Mouse (Mus musculus) embryo, embryonic 9.5 days (tissue): ENCODE measurements at regions not wholly inside any gene's neighbourhood (a gene's known extent, or its start where the extent isn't known, plus 50 kb on each side); places are given as distances from the start of the nearest gene placed in this dataset.

ENCODE experiments used
- DNase-seq: peaks from one replicate; pipeline ENCODE4 v3.0.0-alpha.2; 2017; ENCODE audit errors: extremely low spot score

DNA sequence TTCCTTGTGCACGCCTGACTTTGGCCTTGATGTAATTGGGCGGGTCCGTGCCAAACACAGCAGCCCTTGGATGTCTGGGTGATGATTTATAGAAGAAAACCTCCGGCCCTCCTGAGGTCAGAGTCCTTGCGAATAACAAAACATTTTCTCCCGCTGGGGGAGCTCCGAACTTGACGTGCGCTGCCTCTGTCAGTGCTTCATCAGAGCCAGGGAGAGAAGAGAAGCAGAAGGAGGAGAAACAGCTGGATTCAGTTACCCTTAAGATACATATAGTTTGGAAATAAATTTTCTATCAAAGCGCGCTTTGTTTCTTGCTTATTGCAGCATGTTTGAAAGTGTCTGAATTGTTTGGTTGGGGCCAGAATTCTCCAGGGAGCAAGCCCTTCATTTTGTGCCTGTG, 225.2 kb upstream of the Myocd start:
- peak; percentile 4 for DNase-seq

DNA sequence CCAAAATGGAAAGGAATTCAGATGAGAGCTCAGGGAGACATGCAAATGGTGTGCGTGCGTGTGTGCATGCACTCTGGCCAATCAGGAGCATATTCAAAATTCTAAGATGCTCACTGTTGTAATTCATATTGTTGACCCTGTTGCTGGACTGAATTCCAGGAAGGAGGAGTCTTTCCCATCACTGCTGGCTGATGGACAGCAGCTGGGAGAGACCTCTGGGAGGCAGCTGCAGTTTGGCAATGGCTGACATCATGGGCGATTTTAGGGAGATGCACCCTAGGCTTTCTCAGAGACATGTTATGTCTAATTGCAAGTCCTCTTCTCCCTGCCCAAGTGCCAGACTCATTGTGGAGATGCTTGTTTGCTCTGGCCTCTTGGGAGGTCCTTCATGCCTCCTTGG, 220.6 kb upstream of the Myocd start:
- no peak for DNase-seq

- no peak for DNase-seq
Measured at GRCm38 (mm10) chr11:65475821-65476540, 206.2 kb upstream of the Myocd start.

DNA sequence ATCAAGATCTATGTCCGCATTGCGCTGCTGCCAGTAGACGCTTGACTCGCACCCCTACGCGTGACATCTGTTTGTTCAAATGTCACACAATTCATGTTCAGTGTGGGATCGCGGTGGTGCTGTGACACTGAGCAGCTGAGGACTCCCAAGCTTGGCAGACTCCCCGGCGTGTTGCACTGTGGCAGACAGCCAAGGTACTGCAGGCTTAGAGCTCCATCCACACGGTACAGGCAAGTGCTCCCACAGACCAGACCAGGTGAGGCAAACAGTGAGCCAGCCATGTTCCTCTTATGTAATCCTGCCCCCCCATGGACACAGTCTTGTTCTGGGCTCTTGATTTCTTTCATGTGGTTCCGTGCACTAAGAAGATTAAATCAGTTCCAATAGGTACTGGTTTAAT, 205.5 kb upstream of the Myocd start:
- no peak for DNase-seq

- DNase-seq = no peak
Measured at GRCm38 (mm10) chr11:65469762-65470741, 200.3 kb upstream of the Myocd start.

- no peak for DNase-seq
Measured at GRCm38 (mm10) chr11:65461044-65461443, 191.3 kb upstream of the Myocd start.

- DNase-seq = no peak
Measured at GRCm38 (mm10) chr11:65448436-65448835, 178.6 kb upstream of the Myocd start.

DNA sequence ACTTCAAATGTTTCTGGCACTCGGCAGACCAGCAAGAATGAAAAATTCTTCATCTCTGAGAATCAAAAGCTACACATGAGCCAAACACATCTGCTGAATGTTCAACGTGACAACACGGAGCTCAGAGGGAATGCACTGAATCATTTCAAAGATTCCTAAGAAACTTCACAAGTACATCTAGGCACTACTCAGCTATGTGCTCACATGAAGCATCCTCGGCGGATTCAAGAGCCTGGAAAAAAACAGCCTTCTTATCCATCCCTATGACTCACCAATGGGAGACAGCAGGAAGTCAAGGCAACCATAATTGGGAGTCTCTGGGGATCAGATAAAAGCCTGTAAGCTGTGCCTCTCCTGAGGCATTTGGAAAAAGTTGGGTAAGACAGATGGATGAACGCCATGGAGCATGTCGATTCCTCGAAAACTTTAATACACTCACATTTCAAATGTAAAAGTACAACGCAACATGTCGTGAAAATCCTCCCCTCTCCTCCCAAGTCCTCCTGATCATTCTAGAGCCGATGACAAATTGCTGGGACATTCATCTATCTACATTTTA, 173.8 kb upstream of the Myocd start:
- no peak for DNase-seq

GRCm38 (mm10) chr11:65435699-65436161, 165.9 kb upstream of the Myocd start:
- no peak for DNase-seq

GRCm38 (mm10) chr11:65421889-65422288, 152.1 kb upstream of the Myocd start:
- no peak for DNase-seq

DNA sequence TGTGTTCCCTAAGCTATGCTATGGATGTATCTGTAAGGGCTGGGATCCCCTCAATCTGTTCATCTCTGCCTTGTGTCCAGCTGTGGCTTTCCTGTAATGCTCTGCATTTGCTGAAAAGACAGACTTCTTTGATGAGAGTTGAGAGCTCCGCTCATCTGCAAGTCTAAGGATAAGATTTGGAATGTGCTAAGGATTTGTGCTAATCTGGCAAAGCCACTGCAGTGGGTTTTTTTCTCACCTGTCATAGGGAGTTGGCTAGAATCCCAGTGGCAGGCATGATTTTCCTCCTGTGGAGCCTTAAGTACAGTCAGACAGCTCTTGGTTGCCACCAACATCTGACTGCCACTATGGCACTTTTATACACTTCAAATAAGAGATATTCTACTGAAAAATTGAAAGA, 138.8 kb upstream of the Myocd start:
- no peak for DNase-seq

DNA sequence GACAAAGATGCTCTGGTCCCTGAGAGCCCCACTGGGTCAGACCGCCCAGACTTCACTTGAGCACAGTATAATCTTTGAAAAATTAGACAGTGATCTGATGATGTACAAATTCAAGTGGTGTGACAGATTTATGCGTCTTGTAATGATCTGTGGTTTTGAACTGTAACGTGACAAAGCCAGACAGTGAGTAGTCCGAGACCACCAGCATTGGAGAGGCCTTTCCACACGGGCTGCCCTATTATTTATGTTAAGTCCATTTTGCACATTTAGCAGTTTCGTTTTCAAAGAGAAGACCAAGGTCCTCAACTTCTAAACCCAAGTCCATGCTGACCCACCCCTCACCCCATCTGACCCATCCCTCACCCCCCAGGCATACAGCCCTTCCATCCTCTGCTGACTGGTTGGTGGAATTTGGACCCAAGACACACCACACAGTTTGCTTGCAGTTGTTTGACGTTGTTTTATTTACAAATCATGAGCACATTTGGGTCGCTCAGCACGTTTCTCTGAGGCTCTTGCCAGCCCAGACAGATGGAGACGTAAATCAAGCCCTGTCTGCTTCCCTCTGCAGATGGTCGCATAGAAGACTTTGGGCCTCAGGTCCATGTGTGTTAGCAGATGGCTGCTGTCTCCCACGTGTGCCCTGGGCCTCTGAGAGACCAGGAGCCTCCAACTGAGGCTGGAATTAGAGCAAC, 132.8 kb upstream of the Myocd start:
- no peak for DNase-seq

GRCm38 (mm10) chr11:65389238-65389637, 119.4 kb upstream of the Myocd start:
- no peak for DNase-seq

- peak; percentile 22 for DNase-seq
Measured at GRCm38 (mm10) chr11:65386291-65387061, 116.7 kb upstream of the Myocd start.

DNA sequence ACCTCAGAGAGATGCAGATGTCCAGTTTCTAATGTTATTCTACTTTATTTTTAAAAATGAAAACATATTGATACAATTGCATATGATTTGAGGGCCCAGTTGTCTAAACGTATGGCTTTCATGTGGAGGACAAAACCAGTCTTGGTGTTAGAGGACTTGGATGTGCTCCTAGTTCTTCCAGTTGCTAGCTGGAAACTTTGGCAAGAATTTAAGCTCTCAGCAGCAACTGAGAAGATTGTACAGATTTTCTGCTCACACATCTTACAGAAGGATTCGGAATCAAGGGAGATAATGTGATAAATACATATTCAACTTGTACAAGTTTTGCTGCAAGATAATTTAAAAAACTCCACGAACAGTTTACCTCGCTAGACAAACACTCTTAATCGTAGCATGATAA, 105.6 kb upstream of the Myocd start:
- DNase-seq = no peak

- DNase-seq = no peak
Measured at GRCm38 (mm10) chr11:65373136-65373535, 103.3 kb upstream of the Myocd start.

DNA sequence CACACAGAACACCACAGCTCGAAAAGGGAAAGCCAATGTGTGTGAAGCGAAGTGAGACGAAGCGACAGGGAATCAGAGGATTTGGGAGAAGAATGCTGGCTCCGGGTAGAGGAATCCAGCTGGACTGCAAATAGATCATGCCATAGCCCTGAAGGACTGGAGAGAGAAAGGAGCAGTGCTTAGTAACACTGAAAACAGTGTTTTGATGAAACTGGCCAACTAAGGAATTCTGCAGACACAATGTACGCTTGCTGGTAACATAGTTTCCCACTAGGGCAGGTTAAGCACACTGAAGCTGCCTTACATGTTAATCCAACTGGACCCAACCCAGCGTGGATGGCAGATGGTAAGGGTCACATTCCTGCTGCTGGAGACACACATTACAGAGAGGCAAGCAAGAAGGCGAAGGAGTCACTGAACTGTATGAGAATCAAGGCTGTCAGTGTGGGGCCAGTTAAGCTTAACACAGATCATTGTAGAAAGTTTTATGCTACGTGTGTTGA, 102.6 kb upstream of the Myocd start:
- no peak for DNase-seq

DNA sequence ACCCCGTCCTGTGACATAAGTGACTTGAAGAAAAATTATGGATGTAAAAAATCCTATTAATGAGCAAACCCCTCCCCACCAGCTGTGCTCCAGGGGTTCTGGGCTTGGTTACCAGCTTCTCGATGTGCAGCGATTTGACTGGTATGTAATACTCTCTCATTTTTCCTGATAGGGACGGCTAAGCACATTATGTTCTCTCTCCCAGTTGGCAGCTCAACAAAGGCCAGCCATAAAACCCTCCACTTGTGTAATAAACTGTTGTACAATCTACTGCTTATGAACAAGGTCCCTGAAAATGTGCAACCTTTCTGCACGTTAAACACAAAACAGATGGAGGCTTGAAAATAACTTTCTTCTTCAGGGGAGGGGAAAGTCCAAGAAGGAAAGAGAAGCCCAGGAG, 98.0 kb upstream of the Myocd start:
- no peak for DNase-seq

- no peak for DNase-seq
Measured at GRCm38 (mm10) chr11:65366677-65367370, 97.0 kb upstream of the Myocd start.
